Mouse (Mus musculus) ES-E14 (cell line): ENCODE measurements around the gene Prkcg.

Experiments used
- CHD2 ChIP-seq: IDR thresholded peaks from 2 replicates; pipeline ENCODE4 v1.6.1; 2014; ENCODE audit warnings: mild to moderate bottlenecking, low read depth, low read length, inconsistent platforms
- HCFC1 ChIP-seq: IDR thresholded peaks from 2 replicates; pipeline ENCODE4 v1.6.1; 2012; ENCODE audit warnings: low read length, inconsistent platforms, borderline replicate concordance; ENCODE audit not compliant: insufficient read depth
- MAFK ChIP-seq: IDR thresholded peaks from 2 replicates; pipeline ENCODE4 v1.6.1; 2014; ENCODE audit warnings: mild to moderate bottlenecking, low read depth, low read length, inconsistent platforms; ENCODE audit not compliant: insufficient read depth
- ZC3H11A ChIP-seq: IDR thresholded peaks from 2 replicates; pipeline ENCODE4 v1.6.1; 2012; ENCODE audit warnings: low read depth, mild to moderate bottlenecking, inconsistent platforms, low read length, borderline replicate concordance
- ZNF384 ChIP-seq: IDR thresholded peaks from 2 replicates; pipeline ENCODE4 v1.6.1; 2012; ENCODE audit warnings: low read depth, low read length, inconsistent platforms

GRCm38 (mm10) chr7:3284604-3285003, 4.4 kb upstream of the Prkcg start:
- TF ChIP-seq CHD2: no peak
- TF ChIP-seq ZNF384: no peak
- TF ChIP-seq HCFC1: no peak
- TF ChIP-seq MAFK: no peak
- TF ChIP-seq ZC3H11A: no peak
